Mouse (Mus musculus) G1E (cell line): ENCODE data around the gene Sema3c.

ENCODE experiments used
- CTCF ChIP-seq: IDR thresholded peaks from 2 replicates; pipeline ENCODE4 v1.5.1; 2012; ENCODE audit warnings: low read depth, low read length, inconsistent platforms, mixed read lengths
- TAL1 ChIP-seq: conservative IDR thresholded peaks from 2 replicates; pipeline ENCODE4 v1.6.1; 2012; ENCODE audit warnings: low read depth, low read length, inconsistent platforms, mixed read lengths

- no peak for TF ChIP-seq CTCF
- TF ChIP-seq TAL1: no peak
Observed at GRCm38 (mm10) chr5:17770328-17770727, 196.2 kb downstream of the Sema3c start.
